Mouse (Mus musculus) urinary bladder, postnatal 4 days (tissue): Measurements from ENCODE around the gene Card11.

Source experiments
- DNase-seq, 2 experiments: peaks; one replicate each; pipeline ENCODE4 v3.0.0; 2021 to 2022; ENCODE audit warnings: low spot score in 2 of 2

Card11 gene

GRCm38 (mm10) chr5:141000349-141000748 is at the start of gene Card11:
Card11 (minus strand) TSS chr5:141000582.
- no peak for DNase-seq

GRCm38 (mm10) chr5:141047651-141048218 is 47.4 kb upstream of the Card11 start:
- no peak for DNase-seq

- no peak for DNase-seq
Observed at GRCm38 (mm10) chr5:141044976-141045375, 44.6 kb upstream of the Card11 start.

GRCm38 (mm10) chr5:141043654-141044447 is 43.5 kb upstream of the Card11 start:
- DNase-seq = no peak

GRCm38 (mm10) chr5:141042406-141042805 is 42.0 kb upstream of the Card11 start:
- DNase-seq = no peak

GRCm38 (mm10) chr5:141040846-141041245 is 40.5 kb upstream of the Card11 start:
- DNase-seq = no peak

- DNase-seq = no peak
Observed at GRCm38 (mm10) chr5:141038342-141038741, 38.0 kb upstream of the Card11 start.

GRCm38 (mm10) chr5:141035346-141035745 is 35.0 kb upstream of the Card11 start:
- no peak for DNase-seq

- DNase-seq = no peak
Observed at GRCm38 (mm10) chr5:141034301-141034700, 33.9 kb upstream of the Card11 start.

- no peak for DNase-seq
Observed at GRCm38 (mm10) chr5:141033001-141033400, 32.6 kb upstream of the Card11 start.

GRCm38 (mm10) chr5:141029364-141029763 is 29.0 kb upstream of the Card11 start:
- no peak for DNase-seq

- no peak for DNase-seq
Observed at GRCm38 (mm10) chr5:141025635-141026034, 25.3 kb upstream of the Card11 start.

GRCm38 (mm10) chr5:141024435-141024834 is 24.1 kb upstream of the Card11 start:
- no peak for DNase-seq

- no peak for DNase-seq
Observed at GRCm38 (mm10) chr5:141017927-141018700, 17.7 kb upstream of the Card11 start.

- no peak for DNase-seq
Observed at GRCm38 (mm10) chr5:141016082-141016481, 15.7 kb upstream of the Card11 start.

GRCm38 (mm10) chr5:141014216-141014615 is 13.8 kb upstream of the Card11 start:
- no peak for DNase-seq

GRCm38 (mm10) chr5:141013465-141013864 is 13.1 kb upstream of the Card11 start:
- DNase-seq = no peak

- DNase-seq = no peak
Observed at GRCm38 (mm10) chr5:141005491-141005890, 5.1 kb upstream of the Card11 start.

GRCm38 (mm10) chr5:141004078-141004763 is 3.8 kb upstream of the Card11 start:
- DNase-seq = no peak

- DNase-seq = no peak
Observed at GRCm38 (mm10) chr5:140999178-140999672, 1.2 kb downstream of the Card11 start.

GRCm38 (mm10) chr5:140997767-140998166 is 2.6 kb downstream of the Card11 start:
- DNase-seq = no peak
